Mouse (Mus musculus) kidney, embryonic 14.5 days (tissue): ENCODE measurements around the gene Glt6d1. TPM values are rescaled to one million over a fixed set of nuclear protein-coding genes. Genes with fewer than 3 reads are reported as not detected.

Experiments used
- ATAC-seq: fragments of 200-750 bp; cut with Nextera tagmentation; 2 replicates; pipeline ENCODE4 v1.8.0; 2017; ENCODE audit warnings: moderate number of reproducible peaks, mild to moderate bottlenecking, moderate TSS enrichment, moderate library complexity; ENCODE audit not compliant: low FRiP score, low TSS enrichment
- H3K27ac ChIP-seq: fragments of 300-500 bp; sonication (generic); 2 replicates; pipeline ENCODE4 v1.5.1; 2014; ENCODE audit warnings: low read depth, mild to moderate bottlenecking, low read length, moderate library complexity, mixed read lengths
- H3K27me3 ChIP-seq: fragments of 300-500 bp; sonication (generic); 2 replicates; pipeline ENCODE4 v1.6.1; 2014; ENCODE audit warnings: mild to moderate bottlenecking, low read length; ENCODE audit not compliant: control insufficient read depth, insufficient read depth
- H3K36me3 ChIP-seq: fragments of 300-500 bp; sonication (generic); 2 replicates; pipeline ENCODE4 v1.6.1; 2014; ENCODE audit warnings: low read length, mixed read lengths; ENCODE audit not compliant: control insufficient read depth, insufficient read depth
- H3K4me1 ChIP-seq: fragments of 300-500 bp; sonication (generic); 2 replicates; pipeline ENCODE4 v1.6.1; 2014; ENCODE audit warnings: low read length, mixed read lengths; ENCODE audit not compliant: control insufficient read depth, insufficient read depth
- H3K4me2 ChIP-seq: fragments of 300-500 bp; sonication (generic); replicated peaks from 2 replicates; pipeline ENCODE4 v1.6.1; 2014; ENCODE audit warnings: low read depth, mild to moderate bottlenecking, low read length
- H3K4me3 ChIP-seq: fragments of 300-500 bp; sonication (generic); 2 replicates; pipeline ENCODE4 v1.5.1; 2014; ENCODE audit warnings: mild to moderate bottlenecking, low read length
- H3K9ac ChIP-seq: fragments of 300-500 bp; sonication (generic); 2 replicates; pipeline ENCODE4 v1.6.1; 2014; ENCODE audit warnings: low read depth, mild to moderate bottlenecking, low read length, moderate library complexity
- H3K9me3 ChIP-seq: fragments of 300-500 bp; sonication (generic); 2 replicates; pipeline ENCODE4 v1.6.1; 2016; ENCODE audit warnings: low read length; ENCODE audit not compliant: control insufficient read depth
- WGBS: fragments of 180-500 bp; shearing (Covaris S2); extraction: QIAGEN DNeasy Blood & Tissue Kit; methylation state at CpG from one replicate; pipeline ENCODE4 v1.1.7; 2014; 5-methylcytosine and 5-hydroxymethylcytosine counted together
- polyA plus RNA-seq: library from polyadenylated mRNA; unstranded; fragments of >200 nt; fragmentation: Nextera tagmentation; extraction: Ambion mirVana; gene quantifications from 2 replicates; pipeline ENCODE4 v1.2.1, GENCODE M21; 2014

The Glt6d1 gene
- polyA plus RNA-seq, 1 experiment from 2014 or later = not detected

DNA sequence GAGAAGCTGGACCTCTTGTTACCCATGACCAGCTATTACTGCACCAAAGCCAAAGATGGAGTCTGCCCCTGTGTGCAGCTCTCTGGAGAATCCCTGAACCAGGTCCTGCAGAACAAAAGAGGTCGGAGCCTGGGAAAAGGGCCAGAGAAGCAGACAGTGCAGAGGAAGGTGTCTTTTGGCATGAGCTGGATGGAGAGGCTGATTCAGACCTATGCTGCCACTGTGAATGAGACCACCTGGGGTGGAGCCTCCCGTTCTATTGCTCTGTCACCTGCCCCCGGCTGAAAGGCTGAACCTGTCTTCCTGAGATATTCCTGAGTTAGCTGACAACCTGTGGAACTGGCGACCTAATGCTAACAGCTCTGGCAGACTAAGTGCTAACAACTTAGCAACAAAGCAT lies 34.7 kb downstream of the Glt6d1 start:
- WGBS = 38% methylated on average over 4 of the region's 4 CpGs
- Histone ChIP-seq H3K4me2 (no peak overlapping the region), H3K27ac (no peak overlapping the region), H3K27me3 (no peaks in the 10 kb centered on the region), H3K36me3 (no peaks in the 10 kb centered on the region), H3K4me3 (no peak overlapping the region), H3K4me1 (no peaks in the 10 kb centered on the region), H3K9me3 (no peaks in the 10 kb centered on the region), H3K9ac (no peak overlapping the region)
- no peak for ATAC-seq

GRCm38 (mm10) chr2:25779076-25779475 lies 36.6 kb downstream of the Glt6d1 start:
- WGBS = 93% methylated on average over 9 of the region's 9 CpGs
- no peaks in the 10 kb centered on the region for H3K9me3 ChIP-seq
- H3K9ac ChIP-seq = no peak overlapping the region
- no peaks in the 10 kb centered on the region for H3K27me3 ChIP-seq
- no peak overlapping the region for H3K27ac ChIP-seq
- no peak overlapping the region for H3K4me3 ChIP-seq
- no peaks in the 10 kb centered on the region for H3K4me1 ChIP-seq
- no peak for ATAC-seq
- no peak overlapping the region for H3K4me2 ChIP-seq
- no peaks in the 10 kb centered on the region for H3K36me3 ChIP-seq

GRCm38 (mm10) chr2:25776717-25777116 lies 38.9 kb downstream of the Glt6d1 start, which contains the start of gene Lcn11:
Gene Lcn11, plus strand, starts transcription at chr2:25777017.
- H3K9me3 ChIP-seq = no peaks in the 10 kb centered on the region
- 100% methylated on average over 1 of the region's 1 CpGs for WGBS
- H3K36me3 ChIP-seq = no peaks in the 10 kb centered on the region
- H3K27ac ChIP-seq = no peak within 1 kb of the TSS
- H3K4me1 ChIP-seq = no peaks in the 10 kb centered on the region
- no peak within 1 kb of the TSS for H3K4me3 ChIP-seq
- ATAC-seq = no peak
- no peaks in the 10 kb centered on the region for H3K27me3 ChIP-seq
- H3K4me2 ChIP-seq = no peak within 1 kb of the TSS
- H3K9ac ChIP-seq = no peak within 1 kb of the TSS

DNA sequence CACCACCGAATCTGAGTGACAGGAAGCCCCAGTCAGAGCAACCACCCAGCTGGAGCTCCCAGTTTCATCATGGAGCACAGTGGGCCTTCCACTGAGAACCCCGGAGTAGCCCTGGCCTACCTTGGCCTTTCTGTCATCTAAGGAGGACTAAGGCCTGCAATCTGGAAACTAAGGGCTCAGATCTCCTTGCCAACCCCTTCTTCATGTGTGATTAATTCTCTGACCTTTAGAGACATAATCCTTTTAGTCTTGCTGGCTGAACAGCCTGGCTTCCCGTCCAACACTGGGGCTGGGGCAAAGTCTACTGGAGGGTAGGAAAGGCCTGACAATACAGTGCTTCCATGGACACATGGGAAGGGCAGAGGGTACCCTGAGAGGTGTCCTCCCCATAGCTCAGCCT lies 39.7 kb downstream of the Glt6d1 start:
- 59% methylated on average over 3 of the region's 3 CpGs for WGBS
- Histone ChIP-seq H3K9me3 (no peaks in the 10 kb centered on the region), H3K4me1 (no peaks in the 10 kb centered on the region), H3K9ac (no peak overlapping the region), H3K27me3 (no peaks in the 10 kb centered on the region), H3K4me3 (no peak overlapping the region), H3K36me3 (no peaks in the 10 kb centered on the region), H3K4me2 (no peak overlapping the region), H3K27ac (no peak overlapping the region)
- no peak for ATAC-seq

DNA sequence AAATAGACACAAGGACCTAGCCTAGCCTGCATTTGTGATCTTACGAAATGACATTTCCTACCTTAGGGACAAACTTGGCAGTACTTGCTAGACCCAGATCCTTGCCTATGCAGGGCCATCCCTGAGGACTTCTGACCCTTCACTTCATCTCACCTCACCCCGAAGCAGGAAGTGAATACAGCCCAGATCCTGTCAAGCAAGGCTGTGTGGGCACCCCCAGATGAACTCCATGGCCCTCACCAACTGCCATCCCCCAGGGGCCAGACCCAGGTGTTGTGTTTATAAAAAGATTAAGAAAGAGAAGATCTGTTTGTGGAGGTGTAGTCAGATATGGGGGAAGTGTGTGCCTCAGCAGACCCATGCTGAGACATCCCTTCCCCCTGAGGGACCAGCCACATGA lies 41.0 kb downstream of the Glt6d1 start:
- no peak for ATAC-seq
- Histone ChIP-seq H3K4me1 (no peaks in the 10 kb centered on the region), H3K27ac (no peak overlapping the region), H3K36me3 (no peaks in the 10 kb centered on the region), H3K9me3 (no peaks in the 10 kb centered on the region), H3K4me3 (no peak overlapping the region), H3K4me2 (no peak overlapping the region), H3K9ac (no peak overlapping the region), H3K27me3 (no peaks in the 10 kb centered on the region)
- 77% methylated on average over 2 of the region's 2 CpGs for WGBS

- no peak overlapping the region for H3K9ac ChIP-seq
- H3K9me3 ChIP-seq = no peaks in the 10 kb centered on the region
- no peak overlapping the region for H3K27ac ChIP-seq
- no peaks in the 10 kb centered on the region for H3K4me1 ChIP-seq
- no peaks in the 10 kb centered on the region for H3K27me3 ChIP-seq
- H3K36me3 ChIP-seq = no peaks in the 10 kb centered on the region
- WGBS = 92% methylated on average over 2 of the region's 2 CpGs
- no peak overlapping the region for H3K4me2 ChIP-seq
- no peak for ATAC-seq
- no peak overlapping the region for H3K4me3 ChIP-seq
Measured at GRCm38 (mm10) chr2:25773507-25773906, 42.1 kb downstream of the Glt6d1 start.

DNA sequence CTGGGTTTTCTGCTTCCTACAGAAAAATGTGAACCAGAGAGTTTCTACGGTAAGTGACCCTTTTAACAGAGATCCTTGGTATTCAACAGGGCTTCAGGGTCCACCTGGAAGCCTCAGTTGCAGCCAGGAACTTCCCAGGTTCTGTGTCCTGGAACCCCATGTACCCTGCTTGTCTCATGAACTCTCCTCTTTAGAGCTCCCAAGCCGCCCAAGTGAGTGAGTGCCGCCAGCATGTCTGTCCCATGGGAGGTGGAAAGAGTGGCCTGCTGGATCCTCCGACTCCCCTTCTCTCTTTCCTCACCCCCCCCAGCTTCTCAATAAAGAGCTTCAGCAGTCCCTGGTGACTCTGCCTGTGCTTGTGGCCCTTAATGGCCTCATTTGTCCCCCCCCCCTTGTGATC lies 47.9 kb downstream of the Glt6d1 start:
- H3K27ac ChIP-seq = no peak overlapping the region
- no peaks in the 10 kb centered on the region for H3K36me3 ChIP-seq
- H3K4me3 ChIP-seq = no peak overlapping the region
- H3K4me2 ChIP-seq = no peak overlapping the region
- no peak for ATAC-seq
- no peak overlapping the region for H3K9ac ChIP-seq
- H3K9me3 ChIP-seq = no peaks in the 10 kb centered on the region
- no peaks in the 10 kb centered on the region for H3K27me3 ChIP-seq
- WGBS = 83% methylated on average over 4 of the region's 4 CpGs
- H3K4me1 ChIP-seq = no peaks in the 10 kb centered on the region

DNA sequence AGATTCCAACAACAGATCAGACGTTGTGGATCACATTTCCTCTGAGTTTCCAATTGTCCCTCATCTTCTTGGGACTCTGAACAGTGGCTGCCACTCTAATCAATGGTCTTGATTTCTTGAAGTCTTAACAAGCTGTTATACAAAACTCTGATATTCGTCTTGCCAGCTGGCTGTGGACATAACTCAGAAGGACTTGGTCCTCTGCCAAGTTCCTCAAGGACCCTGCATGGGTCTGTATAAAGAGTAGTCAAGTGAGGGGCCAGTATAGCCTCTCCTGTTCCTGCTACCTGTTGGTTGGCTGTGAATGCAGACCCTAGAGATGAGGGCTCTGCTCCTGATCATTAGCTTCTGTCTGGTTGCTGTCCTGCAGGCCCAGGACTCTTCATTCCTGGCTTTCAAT lies 50.4 kb downstream of the Glt6d1 start, which contains the start of gene Lcn3:
Gene Lcn3, plus strand, starts transcription at position 301 of the 400 bp plus-strand sequence.
- Histone ChIP-seq H3K36me3 (no peaks in the 10 kb centered on the region), H3K27me3 (no peaks in the 10 kb centered on the region), H3K9ac (no peak within 1 kb of the TSS), H3K4me1 (no peaks in the 10 kb centered on the region), H3K9me3 (no peaks in the 10 kb centered on the region), H3K4me2 (no peak within 1 kb of the TSS), H3K27ac (no peak within 1 kb of the TSS), H3K4me3 (no peak within 1 kb of the TSS)
- ATAC-seq = no peak
- WGBS = 56% methylated on average over 2 of the region's 2 CpGs

GRCm38 (mm10) chr2:25758064-25758625 lies 57.5 kb downstream of the Glt6d1 start:
- ATAC-seq = peak; percentile 69
- Histone ChIP-seq H3K4me3 (no peak overlapping the region), H3K36me3 (no peaks in the 10 kb centered on the region), H3K27ac (peak overlapping the region; percentile 67; the same call in 1 of the 2 replicates), H3K4me1 (0 out of 2 replicates have a peak, but pooled peaks cover 2% of the 10 kb centered on the region), H3K9me3 (no peaks in the 10 kb centered on the region), H3K4me2 (no peak overlapping the region), H3K27me3 (no peaks in the 10 kb centered on the region), H3K9ac (no peak overlapping the region)
- 22% methylated on average over 4 of the region's 4 CpGs for WGBS
